Mouse (Mus musculus) heart, adult 2 months (tissue): ENCODE measurements around the gene Scaf1. TPM values are rescaled to one million over a fixed set of nuclear protein-coding genes. Genes with fewer than 3 reads are reported as not detected.
A peak's percentile ranks its signal among the peaks of the same experiment; 100 is the strongest.

Experiments used
- DNase-seq, 2 experiments: peaks; one replicate each; pipeline ENCODE4 v3.0.0; 2021
- H3K27ac ChIP-seq: fragments of 200-600 bp; 2 replicates; pipeline ENCODE4 v1.8.1; 2022
- H3K27me3 ChIP-seq: fragments of 200-500 bp; 2 replicates; pipeline ENCODE4 v1.6.1; 2012; ENCODE audit warnings: mild to moderate bottlenecking, low read length, inconsistent platforms, mixed read lengths; ENCODE audit not compliant: control insufficient read depth, insufficient read depth
- H3K36me3 ChIP-seq: fragments of 200-500 bp; 2 replicates; pipeline ENCODE4 v1.6.1; 2012; ENCODE audit warnings: low read length, inconsistent platforms; ENCODE audit not compliant: control insufficient read depth, insufficient read depth
- H3K4me1 ChIP-seq: fragments of 200-500 bp; 2 replicates; pipeline ENCODE4 v1.6.1; 2011; ENCODE audit warnings: low read length; ENCODE audit not compliant: control insufficient read depth, insufficient read depth
- H3K4me3 ChIP-seq: fragments of 200-600 bp; 2 replicates; pipeline ENCODE4 v1.8.1; 2022
- H3K79me2 ChIP-seq: fragments of 200-500 bp; replicated peaks from 2 replicates; pipeline ENCODE4 v1.6.1; 2012; ENCODE audit warnings: mild to moderate bottlenecking, inconsistent platforms, low read length, moderate library complexity, mixed read lengths; ENCODE audit not compliant: control insufficient read depth, insufficient read depth
- H3K9ac ChIP-seq: fragments of 200-500 bp; 2 replicates; pipeline ENCODE4 v1.6.1; 2012; ENCODE audit warnings: low read depth, mild to moderate bottlenecking, control low read depth, inconsistent platforms, low read length, mixed read lengths
- CTCF ChIP-seq: fragments of 200-600 bp; IDR thresholded peaks from 2 replicates; pipeline ENCODE4 v1.8.1; 2022; ENCODE audit warnings: antibody characterized with exemption, mild to moderate bottlenecking, moderate library complexity
- EP300 ChIP-seq: fragments of 200-500 bp; IDR thresholded peaks from 2 replicates; pipeline ENCODE4 v1.6.1; 2011; ENCODE audit warnings: low read depth, low read length, control low read depth; ENCODE audit not compliant: insufficient read depth
- POLR2A ChIP-seq: fragments of 200-500 bp; IDR thresholded peaks from 2 replicates; pipeline ENCODE4 v1.6.1; 2011; ENCODE audit warnings: mild to moderate bottlenecking, low read depth, low read length, control low read depth; ENCODE audit not compliant: insufficient read depth
- WGBS: fragments of 180-500 bp; shearing (Covaris S2); methylation state at CpG from one replicate; pipeline ENCODE4 v1.1.7; 2018; 5-methylcytosine and 5-hydroxymethylcytosine counted together
- intact Hi-C: fragments of 180-260 bp; cut with DNase I; formaldehyde crosslinking; loops from one replicate; pipeline ENCODE4 v1.15.1; 2025
- polyA plus RNA-seq: library from polyadenylated mRNA; depleted of rRNA; stranded (reverse); fragments of >200 nt; gene quantifications from 2 replicates; pipeline ENCODE4 v1.2.3, GENCODE M21; 2012
- total RNA-seq, 2 experiments: library from RNA; stranded (reverse); gene quantifications; 2 replicates each; pipeline ENCODE4 v1.2.3; 2021

Gene Scaf1
- total and polyA plus RNA-seq, 3 experiments: 36.0 to 46.6 (median 45.5) TPM

DNA sequence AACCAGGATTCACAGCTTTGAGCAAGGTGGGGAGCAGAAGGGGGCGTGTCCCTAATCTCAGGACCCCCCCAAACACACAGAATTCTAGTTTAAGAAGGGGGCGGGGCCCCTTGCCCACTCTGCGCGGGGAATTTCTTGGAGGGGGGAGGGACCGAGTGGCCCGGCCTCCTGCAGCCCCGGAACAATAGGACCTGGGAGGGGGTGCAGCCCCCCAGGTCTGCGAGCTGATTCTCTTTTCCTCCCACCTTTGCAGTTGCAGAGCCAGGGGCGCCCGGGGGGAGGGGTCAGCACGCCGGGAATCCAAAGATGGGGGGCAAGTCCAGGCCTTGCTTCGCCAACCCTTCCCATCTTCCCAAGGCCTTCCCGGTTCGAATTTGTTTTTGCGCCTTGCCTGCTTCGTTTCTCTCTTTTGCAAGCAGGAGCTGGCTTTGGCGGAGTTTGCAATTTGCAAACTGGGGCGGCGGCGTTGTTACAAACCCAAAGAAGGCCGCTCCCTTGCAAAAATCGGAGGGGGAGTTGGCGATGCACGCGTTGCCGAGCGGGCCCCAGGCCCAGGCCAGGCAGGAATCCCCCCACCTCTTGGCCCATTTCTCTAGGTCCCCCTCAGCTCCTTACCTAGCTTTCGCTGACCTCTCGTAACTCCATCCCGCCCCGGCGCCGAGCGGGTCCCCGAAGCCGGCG is 36.2 kb upstream of the Scaf1 start:
- TF ChIP-seq EP300 (no peak), POLR2A (no peak), CTCF (no peak)
- Histone ChIP-seq H3K27ac (peak overlapping the region; percentile 95), H3K9ac (peak overlapping the region; percentile 96), H3K79me2 (peaks cover 4% of the 10 kb centered on the region), H3K4me3 (peak overlapping the region; percentile 89), H3K36me3 (no peaks in the 10 kb centered on the region), H3K4me1 (peaks cover 5% of the 10 kb centered on the region), H3K27me3 (no peaks in the 10 kb centered on the region)
- peak; percentile 64 to 66 for DNase-seq
- WGBS: 2% methylated on average over 38 of the region's 38 CpGs
- intact Hi-C loops: loop anchor here (5.0 kb wide), 1 partner anchor 65 kb away; the partner anchor contains the start of gene Prmt1

DNA sequence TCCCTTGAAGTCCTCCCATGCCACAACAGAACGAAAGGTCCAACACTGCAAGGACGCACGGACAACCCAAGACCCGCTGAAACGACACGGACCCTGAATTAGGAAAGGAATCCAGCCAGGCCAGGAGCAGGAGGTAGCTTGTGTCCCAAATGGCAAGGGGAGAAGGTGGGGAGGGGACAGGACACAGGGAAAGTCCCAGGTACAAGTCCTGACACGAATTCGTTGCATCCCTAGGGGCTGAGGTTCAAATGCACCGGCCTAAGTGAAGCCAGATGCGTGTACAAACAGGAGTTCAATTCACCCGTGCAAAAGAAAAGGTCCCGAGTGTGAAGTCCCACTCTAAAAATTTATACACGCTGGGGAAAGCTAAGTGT is 35.4 kb upstream of the Scaf1 start:
- no peaks in the 10 kb centered on the region for H3K27me3 ChIP-seq
- DNase-seq: no peak
- H3K4me3 ChIP-seq: peak overlapping the region; percentile 89
- TF ChIP-seq POLR2A (no peak), CTCF (no peak), EP300 (no peak)
- H3K79me2 ChIP-seq: peaks cover 6% of the 10 kb centered on the region
- peaks cover 5% of the 10 kb centered on the region for H3K4me1 ChIP-seq
- 14% methylated on average over 13 of the region's 13 CpGs for WGBS
- no peaks in the 10 kb centered on the region for H3K36me3 ChIP-seq
- intact Hi-C loops: loop anchor here (2.0 to 5.0 kb wide), 2 partner anchors 21 to 64 kb away; partner anchors contain the start of gene Prmt1
- H3K27ac ChIP-seq: no peak overlapping the region; the same call in 1 of the 2 replicates
- H3K9ac ChIP-seq: peak overlapping the region; percentile 96

DNA sequence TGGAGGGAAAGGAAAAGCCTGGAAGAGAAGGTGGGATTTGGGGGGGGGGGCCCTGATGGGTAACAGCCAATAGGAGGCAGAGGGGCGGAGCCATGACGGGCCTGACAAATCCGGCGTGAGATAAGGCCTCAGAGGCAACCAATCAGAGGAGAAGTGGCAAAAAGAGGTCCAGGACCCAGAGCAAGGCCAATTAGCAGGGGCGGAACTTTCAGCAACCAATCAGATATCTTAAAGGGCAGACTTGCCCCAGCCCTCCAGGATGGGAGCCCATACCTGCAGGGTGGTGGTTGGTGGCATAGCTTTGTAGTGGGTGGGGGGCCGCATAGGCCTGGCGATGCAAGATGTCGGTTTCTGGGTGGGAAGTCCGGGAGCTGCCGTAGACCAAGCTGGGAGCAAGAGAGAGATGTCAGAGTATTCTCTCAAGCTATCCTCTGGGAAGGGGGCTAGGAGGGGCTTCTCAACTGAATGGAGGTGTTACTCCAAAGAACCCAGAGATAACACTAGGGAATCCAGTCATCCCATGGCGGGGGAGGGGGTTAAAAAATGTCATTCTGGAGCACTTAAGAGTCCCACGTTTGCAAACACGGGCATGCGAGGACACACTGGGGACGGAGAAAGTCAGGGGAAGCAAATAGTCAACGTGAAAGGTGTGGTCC is 34.9 kb upstream of the Scaf1 start:
- H3K4me3 ChIP-seq: peak overlapping the region; percentile 89; the same call in 1 of the 2 replicates
- no peaks in the 10 kb centered on the region for H3K27me3 ChIP-seq
- intact Hi-C loops: loop anchor here (2.0 to 5.0 kb wide), 2 partner anchors 20 to 64 kb away; partner anchors contain the start of gene Prmt1
- H3K27ac ChIP-seq: no peak overlapping the region; the same call in 1 of the 2 replicates
- H3K36me3 ChIP-seq: no peaks in the 10 kb centered on the region
- peaks cover 6% of the 10 kb centered on the region for H3K79me2 ChIP-seq
- H3K9ac ChIP-seq: peak overlapping the region; percentile 7; the same call in 1 of the 2 replicates
- 24% methylated on average over 16 of the region's 16 CpGs for WGBS
- H3K4me1 ChIP-seq: peaks cover 5% of the 10 kb centered on the region
- TF ChIP-seq POLR2A: no peak
- TF ChIP-seq CTCF: no peak
- no peak for TF ChIP-seq EP300
- peak; percentile 60 to 72 for DNase-seq

DNA sequence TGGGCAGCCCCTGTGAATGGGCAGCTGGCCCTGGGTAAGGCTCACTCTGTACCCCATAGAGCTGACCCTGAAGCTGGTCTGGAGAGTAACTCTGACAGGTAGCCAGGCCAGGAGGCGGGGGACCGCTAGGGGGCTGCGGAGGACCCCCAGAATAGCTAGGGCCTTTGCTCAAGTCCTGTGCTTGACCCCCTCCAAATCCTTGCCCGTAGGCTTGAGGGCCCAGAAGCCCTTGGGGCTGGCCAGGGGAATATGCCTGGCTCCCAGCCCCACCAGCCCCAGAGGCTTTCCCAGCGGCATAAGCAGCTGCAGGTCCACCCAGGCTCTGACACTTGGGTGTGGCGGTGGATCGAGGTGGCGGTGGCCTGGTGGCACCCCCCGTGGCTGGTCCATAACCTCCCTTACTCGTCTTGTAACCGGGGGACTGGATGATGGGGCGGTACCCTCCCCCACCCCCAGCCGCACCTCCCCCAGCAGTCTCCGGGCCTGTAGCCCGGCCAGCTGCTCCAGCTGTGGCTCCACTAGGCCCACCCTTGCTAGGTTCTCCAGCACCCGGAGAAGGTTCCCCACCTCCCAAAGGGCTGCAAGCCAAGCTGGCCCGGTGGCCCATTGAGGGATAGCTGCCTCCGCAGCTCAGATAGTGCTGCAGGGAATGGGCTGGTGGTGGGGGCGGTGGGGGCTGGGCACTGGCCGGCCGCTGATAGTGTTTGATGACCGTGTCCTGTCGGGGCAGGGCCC is 32.9 kb upstream of the Scaf1 start:
- intact Hi-C loops: no loop called here

DNA sequence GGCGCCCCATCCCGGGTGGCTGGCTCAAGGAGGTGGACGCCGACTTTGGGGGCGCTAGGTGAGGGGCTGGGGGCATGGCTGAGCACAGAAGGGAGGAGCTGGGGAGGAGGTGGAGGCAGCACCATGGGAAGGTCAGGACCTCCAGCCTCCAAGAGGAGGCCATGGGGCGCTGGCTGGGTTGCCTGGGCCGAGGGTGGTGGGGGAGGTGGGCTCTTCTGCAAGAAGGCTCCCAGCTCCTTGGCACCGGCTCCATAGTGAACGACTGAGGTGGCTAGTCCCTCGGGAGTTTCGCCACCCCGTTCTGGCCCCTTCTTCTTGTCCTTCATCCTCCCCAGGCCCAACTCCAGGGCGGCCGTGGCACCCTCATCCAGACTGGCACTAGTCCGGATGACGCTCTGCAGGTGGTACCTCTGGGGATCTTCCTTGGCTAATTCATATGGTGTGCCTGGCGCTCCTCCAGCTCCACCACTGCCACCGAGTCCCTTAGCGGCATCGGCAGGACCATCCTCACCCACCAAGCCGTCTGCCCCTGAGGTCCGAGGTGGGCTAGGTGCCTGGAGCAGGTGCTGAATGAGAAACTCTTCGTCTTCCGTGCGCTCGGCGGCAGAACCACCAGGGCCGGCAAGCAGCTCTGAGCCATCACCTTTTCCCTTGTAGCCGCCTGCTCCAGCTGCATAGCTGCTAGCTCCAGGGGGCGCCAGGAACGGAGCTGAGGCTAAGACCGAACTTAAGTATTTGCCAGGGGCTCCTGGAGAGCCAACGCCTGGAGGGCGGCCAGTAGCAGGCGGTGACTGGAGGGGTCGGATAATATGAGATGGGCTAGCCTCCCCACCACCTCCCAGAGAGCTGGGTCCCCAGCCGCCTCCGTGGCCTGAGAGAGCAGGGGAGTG is 32.1 kb upstream of the Scaf1 start:
- no peak for DNase-seq
- H3K27me3 ChIP-seq: no peaks in the 10 kb centered on the region
- no peak overlapping the region for H3K27ac ChIP-seq
- TF ChIP-seq EP300 (no peak), CTCF (no peak), POLR2A (no peak)
- H3K4me3 ChIP-seq: no peak overlapping the region
- peaks cover 8% of the 10 kb centered on the region for H3K79me2 ChIP-seq
- 90% methylated on average over 38 of the region's 38 CpGs for WGBS
- peaks cover 5% of the 10 kb centered on the region for H3K4me1 ChIP-seq
- H3K9ac ChIP-seq: no peak overlapping the region
- intact Hi-C loops: no loop called here
- H3K36me3 ChIP-seq: no peaks in the 10 kb centered on the region

More for the DNA sequence above, 32.9 kb upstream of the Scaf1 start:
- peaks cover 8% of the 10 kb centered on the region for H3K79me2 ChIP-seq
- TF ChIP-seq POLR2A (no peak), CTCF (no peak), EP300 (no peak)
- no peak overlapping the region for H3K27ac ChIP-seq
- no peaks in the 10 kb centered on the region for H3K27me3 ChIP-seq
- no peaks in the 10 kb centered on the region for H3K36me3 ChIP-seq
- DNase-seq: peak; percentile 52 to 60
- no peak overlapping the region for H3K4me3 ChIP-seq
- H3K4me1 ChIP-seq: peaks cover 5% of the 10 kb centered on the region
- 80% methylated on average over 23 of the region's 23 CpGs for WGBS
- H3K9ac ChIP-seq: no peak overlapping the region
